Mouse (Mus musculus) thymus, postnatal 36 days (tissue): ENCODE data around the gene Adora2a.
"Not testable (repeated sequence)": the region's sequence is repeated elsewhere in the genome, so short reads cannot be mapped to it uniquely, and the experiment has no call there.

ENCODE experiments used
- DNase-seq, 2 experiments: peaks; one replicate each; pipeline ENCODE4 v3.0.0; 2022; ENCODE audit warnings: mixed read lengths in 2 of 2

Gene Adora2a

DNA sequence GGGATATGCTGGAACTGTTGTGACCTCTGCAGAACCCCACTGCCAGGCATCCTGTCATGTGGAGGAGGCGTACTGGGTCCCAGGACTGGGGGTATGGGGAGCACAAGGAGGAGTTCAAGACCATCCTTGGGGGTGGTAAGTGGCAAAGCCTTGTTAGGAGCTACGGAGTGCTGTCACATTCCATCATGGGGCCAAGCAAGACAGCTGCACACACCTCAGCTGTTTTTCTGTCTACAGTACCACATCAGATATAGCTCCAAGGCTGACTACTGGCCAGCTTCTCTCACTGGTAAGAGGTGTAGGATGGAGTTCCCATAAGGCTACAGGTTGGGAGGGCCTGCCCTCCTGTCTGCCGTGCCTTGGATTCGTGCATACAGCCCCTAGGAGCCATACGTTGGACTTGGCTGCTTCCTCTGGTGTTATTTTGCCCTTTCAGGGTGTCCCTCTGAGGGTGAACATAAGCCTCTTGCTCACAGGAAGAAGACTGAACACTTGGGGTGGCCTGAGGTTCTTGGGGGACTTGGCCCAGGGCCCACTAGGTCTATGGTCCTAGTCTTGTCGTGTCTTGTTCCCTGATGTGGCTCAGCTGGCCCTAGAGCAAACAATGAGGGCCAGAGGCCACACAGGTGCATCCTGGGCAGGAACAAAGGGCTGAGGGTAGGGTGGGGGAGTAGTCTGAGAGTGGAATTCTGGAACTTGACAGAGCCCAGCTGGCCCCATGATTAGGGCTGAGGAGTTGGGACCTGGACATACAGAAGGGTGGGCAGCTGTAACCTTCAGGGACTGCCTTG, 2.3 kb upstream of the Adora2a start:
- no peak for DNase-seq

- no peak for DNase-seq
Observed at GRCm38 (mm10) chr10:75315756-75316155, 921 bp upstream of the Adora2a start.

- DNase-seq: peak; percentile 53 to 59
Observed at GRCm38 (mm10) chr10:75316472-75316871, 205 bp upstream of the Adora2a start.

GRCm38 (mm10) chr10:75316908-75317761, 458 bp downstream of the Adora2a start:
- peak; percentile 83 to 87 for DNase-seq

DNA sequence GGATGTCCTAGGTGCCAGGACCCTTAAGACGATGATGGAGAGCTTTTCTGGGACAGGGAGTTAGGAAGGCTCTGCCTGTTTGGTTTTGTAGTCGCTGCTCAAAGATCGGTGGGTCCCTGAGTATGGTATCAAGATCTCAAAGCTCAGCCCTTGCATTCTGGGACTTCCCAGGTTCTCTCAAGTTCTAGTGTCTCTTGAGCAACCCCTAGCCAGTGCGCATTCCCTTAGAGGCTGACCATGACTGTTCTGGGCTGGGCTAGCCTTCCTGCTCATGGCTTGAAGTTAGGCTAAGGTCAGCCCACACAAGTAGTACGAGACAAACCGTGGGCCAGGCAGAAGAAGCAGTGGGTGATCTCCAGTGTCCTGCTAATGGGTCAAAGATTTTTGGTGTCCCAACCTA, 1.5 kb downstream of the Adora2a start:
- no peak for DNase-seq

DNA sequence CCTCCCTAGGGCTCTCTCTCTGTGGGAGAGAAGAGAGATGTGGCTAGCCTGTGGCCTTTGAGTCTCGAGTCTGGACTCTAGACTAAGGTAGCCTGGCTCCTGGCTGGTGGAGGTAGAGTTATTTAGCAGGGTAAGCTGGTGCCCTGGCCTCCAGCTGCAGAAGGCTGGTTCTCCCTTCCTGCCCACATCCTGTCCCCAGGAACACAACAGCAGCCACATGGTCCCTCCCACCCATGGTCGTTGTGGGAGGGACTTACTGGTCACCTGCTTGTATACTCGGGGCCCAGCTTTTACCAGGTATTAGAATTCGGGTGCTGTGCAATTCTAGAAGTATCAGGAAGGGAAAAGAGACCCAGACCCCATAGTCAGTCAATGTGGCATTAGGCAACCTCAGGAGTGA, 3.6 kb downstream of the Adora2a start:
- peak; percentile 65 to 83 for DNase-seq

- DNase-seq: no peak
Observed at GRCm38 (mm10) chr10:75322966-75323365, 6.3 kb downstream of the Adora2a start.

DNA sequence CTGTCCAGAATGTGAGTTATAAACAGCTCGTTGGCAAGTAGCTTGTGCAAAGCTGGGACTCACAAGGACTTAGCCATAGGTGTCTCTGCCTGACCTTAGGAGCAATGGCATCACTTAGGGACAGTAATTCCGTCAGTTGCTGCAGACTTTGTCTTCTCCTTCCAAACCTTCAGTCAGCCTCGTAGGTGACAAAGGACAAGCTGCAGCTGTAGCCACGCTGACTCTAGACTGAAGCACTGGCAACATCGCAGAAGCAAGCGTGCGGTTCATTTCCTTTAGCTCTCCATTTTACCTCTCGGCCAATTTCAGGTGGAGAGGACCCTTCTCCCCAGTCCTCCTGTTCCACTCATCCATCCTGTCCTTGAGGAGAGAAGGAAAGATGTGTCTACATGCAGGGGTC, 7.3 kb downstream of the Adora2a start:
- DNase-seq: no peak

DNA sequence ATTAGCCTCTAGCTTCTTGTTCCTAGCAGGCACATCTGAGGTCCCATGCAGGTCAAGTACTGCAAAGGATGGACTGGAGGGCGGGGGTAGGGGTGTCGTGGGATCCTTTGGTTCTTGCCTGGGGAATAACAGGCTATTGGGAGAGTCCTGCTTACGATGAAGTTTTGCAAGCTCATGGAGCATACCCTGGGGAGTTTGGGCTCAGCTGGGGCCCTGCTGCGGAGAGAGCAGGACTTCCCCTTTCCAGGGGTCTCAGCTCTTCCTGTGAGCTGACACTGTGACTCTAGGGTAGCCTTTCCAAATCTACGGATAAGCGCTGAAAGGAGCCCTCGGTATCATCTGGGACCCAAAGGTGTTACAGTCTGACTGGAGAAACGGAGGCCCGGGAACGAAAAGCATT, 7.7 kb downstream of the Adora2a start:
- DNase-seq: no peak

DNA sequence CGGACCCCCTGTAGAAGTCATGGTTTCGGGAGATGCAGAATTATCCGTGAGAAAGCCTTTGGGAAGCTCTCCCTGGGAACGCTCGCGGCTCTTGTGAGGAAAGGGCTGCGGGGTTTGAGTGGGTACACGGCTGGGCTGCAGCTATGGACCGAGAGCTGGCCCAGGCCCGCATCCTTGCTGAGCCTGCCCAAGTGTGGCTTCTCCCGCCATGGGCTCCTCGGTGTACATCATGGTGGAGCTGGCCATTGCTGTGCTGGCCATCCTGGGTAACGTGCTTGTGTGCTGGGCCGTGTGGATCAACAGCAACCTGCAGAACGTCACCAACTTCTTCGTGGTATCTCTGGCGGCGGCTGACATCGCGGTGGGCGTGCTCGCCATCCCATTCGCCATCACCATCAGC, 9.1 kb downstream of the Adora2a start:
- no peak for DNase-seq

- DNase-seq: peak in 1 of 2 experiments; percentile 43
Observed at GRCm38 (mm10) chr10:75326553-75326952, 9.9 kb downstream of the Adora2a start.

GRCm38 (mm10) chr10:75327081-75327480, 10.4 kb downstream of the Adora2a start:
- no peak for DNase-seq

DNA sequence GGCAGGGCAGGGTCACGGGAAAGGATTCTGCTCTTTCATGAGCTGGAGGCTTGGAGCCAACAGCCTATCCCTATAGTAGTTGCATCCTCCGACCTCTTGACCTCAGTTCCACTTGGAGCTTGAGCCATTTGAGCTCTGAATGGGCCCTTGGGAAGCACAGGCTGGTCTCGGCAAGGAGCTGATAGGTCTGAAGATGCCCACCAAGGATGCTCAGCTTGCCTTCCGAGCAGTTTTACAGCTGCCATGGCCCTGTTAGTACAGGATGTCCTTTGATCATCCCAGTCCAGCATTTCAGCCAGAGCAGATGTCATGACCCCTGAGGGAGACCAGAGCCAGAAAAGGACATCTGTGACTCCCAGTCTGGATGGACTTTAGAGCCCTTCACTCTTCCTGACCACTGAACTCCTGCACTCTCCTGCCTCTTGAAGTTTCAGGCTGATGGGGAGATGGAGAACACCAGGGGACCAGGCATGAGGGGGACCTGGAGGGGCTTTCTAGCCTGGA, 11.6 kb downstream of the Adora2a start:
- DNase-seq: no peak

DNA sequence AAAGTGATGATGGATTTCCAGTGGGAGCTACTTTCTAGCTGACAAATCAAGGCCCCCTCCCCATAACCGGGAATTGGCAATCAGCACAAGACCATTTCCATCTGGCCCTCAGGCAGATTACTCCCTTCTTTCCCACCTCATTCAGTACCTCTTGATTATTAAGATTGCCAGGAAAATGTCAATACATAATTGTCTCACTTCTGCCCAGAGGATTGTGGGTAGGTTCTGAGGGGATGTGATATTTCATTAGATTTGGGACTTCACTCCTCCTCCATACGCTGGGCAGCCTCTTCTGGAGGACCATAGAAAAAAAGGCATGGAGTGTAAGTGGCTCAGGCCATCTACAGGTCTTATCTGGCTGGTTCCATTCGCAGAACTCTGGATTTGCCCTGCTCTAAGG, 15.6 kb downstream of the Adora2a start:
- no peak for DNase-seq

- DNase-seq: no peak
Observed at GRCm38 (mm10) chr10:75333176-75333776, 16.6 kb downstream of the Adora2a start.

- DNase-seq: no peak
Observed at GRCm38 (mm10) chr10:75334175-75334574, 17.5 kb downstream of the Adora2a start.

DNA sequence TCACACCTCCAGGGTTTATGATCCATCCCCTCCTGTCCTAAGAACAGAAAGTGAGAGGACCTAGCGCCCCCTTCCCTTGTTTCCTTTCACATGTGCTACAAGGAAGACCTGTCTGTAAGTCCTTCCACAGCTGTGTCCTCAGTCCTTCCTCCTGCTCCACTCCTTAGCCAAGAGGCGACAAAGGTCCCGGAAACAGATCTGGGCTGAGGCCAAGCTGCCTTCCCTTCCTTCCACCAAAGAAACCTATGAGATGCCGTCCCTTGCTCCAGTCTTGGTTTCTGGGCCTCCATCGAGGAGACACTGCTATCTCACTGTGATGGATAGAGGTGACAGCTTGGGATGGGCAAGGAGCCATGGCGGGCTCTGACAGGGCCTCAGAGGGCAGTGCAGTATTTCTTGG, 18.4 kb downstream of the Adora2a start:
- DNase-seq: no peak

DNA sequence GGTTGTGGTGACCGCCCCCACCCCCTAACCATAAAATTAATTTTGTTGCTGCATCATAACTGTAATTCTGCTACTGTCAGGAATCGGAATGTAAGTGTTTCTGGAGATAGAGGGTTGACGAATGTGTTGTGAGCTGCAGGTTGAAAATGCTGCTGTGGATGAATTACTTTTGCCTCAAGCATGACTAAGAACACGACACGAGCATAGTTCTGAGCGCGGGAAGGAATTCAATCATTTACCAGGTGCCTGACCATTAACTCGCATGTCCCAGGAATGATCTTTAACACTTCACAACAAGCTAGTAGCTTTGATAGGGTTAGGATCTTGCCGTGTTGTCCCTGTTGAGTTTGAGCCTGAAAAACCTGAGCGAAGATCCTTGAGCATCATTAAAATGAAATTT, 20.6 kb downstream of the Adora2a start:
- no peak for DNase-seq

DNA sequence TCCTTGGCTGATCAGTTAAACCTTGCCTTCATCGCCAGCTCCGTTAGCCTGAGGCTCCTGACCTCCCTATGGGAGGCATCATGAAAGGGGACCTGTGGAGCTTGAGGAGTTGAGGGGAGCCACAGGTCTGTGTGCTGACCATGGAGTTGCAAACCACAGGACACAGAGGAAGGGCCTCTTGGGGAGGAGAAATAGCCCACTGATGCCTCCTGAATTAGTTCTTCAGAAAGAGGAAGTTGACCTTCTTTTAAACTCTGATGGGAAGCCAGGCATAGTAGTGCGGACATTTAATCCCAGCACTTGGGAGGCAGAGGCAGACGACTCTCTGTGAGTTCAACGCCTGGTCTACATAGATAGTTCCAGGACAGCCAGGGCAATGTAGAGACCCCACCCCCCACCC, 22.2 kb downstream of the Adora2a start:
- no peak for DNase-seq

DNA sequence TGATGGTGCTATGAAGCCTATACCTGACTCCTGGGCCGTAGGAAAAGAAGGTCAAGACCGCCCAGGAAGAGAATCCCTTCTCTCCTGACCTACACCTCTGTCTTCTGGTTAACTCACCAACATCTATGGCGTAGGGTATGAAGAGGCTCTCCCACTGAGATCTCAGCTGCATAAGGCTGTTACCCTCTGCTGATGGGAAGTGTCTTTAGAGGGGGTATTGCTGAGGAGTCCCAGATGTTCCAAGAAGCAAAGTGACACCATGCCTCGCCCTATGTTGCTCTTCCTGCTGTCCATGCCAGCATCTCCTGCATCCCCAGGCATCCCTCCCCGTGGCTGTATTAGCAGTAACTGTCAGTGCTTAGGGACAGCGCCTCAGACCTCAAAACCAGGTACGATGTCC, 22.7 kb downstream of the Adora2a start:
- DNase-seq: no peak

DNA sequence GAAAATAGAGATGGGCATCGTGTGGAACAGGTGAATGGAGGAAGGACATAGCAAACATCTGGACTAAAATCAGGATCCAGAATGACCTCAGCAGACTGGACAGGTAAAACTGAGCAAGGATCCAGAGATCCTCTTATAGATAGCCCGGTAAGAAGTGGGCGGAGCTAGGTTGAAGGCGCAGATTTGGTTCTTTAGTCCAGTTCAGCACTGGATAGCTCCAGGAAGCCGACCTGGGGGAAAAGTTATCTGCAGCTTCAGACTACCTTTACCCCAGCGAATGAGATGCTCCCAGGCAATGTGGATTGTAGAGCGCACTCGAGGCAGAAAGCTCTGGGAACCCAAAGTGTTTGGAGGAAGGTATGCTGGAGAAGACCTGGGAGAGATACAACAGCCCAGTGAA, 25.3 kb downstream of the Adora2a start:
- DNase-seq: no peak

DNA sequence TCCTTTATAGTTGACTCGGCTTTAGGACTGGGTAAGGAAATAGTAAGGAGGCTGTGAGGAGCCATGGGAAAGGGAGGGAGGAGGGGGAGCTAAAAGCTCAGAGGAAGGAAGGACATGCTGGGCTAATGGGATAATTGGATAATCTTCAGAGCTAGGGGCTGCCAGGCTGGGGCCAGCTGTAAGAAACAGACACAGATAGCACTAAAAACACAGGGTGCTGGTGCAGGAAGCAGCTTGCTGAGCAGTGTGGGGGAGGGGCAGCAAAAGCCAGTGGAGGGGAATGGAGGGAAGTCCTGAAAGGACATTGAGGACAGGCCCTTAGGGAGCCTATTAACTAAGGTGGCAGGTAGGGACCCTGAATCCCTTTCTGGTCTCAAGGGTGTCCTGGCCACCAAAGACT, 27.9 kb downstream of the Adora2a start:
- not testable (repeated sequence) for DNase-seq

DNA sequence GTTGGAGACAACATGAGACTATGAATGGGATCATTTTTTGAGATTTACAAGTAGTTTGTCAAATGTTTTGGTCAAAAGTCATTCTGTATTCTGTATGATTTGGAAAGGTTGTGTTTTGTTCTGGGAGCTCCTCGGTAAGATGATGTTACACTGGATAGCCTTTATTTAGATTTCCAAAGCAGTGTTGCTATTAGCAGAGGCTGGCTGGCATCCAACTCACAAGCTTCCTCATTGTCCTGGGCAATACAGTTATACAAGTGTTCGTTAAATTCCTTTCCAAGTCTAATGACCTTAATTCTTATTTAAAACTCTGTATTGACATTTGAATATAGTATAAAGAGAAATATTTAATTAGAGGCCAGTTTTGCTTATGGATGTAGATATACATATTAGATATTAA, 28.6 kb downstream of the Adora2a start:
- DNase-seq: no peak

DNA sequence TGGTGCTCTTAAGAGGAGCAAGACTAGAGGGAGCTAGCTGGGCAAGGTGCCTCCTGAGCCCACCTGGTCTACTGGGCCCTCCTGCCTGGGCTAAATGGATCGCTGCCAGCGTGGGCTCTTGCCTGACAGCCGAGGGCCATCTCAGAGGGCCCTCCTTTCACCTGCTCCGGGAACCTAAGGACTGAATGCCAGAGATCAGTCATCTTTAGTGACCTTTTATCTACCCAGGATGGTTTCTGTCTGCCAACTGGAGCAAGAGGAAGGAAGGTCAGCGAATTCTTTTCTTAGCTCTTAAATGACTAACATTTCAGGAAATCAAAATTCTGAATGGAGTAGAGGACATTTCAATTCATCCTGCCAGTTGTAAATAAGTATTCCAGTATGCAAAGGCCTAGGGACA, 33.9 kb downstream of the Adora2a start:
- no peak for DNase-seq
